Mouse (Mus musculus) induced T-regulatory cell, adult 2 months (primary cell): ENCODE measurements around the gene Syn2.

Experiments used
- DNase-seq: peaks from one replicate; pipeline ENCODE4 v3.0.0-alpha.2; 2012; ENCODE audit warnings: low read depth

The Syn2 gene

DNA sequence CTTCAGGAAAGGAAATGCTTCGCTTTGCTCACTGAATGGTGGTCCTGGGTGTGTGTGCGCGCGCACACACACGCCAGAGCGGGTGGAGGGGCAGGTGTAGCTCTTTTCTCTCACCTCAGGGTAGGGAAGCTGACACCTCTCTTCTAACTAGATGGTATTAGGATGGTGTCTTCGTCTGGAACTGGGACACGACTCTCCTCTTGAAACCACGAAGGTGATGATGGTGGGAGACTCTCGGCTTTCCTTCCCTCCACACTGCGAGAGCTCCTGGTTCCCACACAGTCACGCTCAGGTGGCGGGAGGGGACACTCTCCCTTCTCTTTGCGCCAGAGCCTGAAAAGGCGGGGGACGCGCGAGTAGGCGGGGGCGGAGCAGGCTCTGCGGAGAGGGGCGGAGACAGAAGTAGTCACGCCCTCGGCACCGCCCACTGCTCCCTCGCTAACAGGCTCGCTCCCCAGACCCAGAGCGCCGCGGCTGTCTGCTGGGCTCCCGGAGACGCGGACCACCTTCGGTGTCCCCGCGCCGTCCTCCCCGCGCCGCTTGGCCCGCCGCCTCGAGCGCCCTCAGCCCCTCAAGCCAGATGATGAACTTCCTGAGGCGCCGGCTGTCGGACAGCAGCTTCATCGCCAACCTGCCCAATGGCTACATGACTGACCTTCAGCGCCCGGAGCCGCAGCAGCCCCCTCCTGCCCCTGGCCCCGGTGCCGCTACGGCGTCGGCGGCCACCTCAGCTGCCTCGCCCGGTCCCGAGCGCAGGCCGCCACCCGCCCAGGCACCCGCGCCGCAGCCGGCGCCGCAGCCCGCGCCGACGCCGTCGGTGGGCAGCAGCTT, at the start of gene Syn2:
TSS of gene Syn2 (plus strand) at position 402 of the 831 bp plus-strand sequence.
- DNase-seq: peak; percentile 72

DNA sequence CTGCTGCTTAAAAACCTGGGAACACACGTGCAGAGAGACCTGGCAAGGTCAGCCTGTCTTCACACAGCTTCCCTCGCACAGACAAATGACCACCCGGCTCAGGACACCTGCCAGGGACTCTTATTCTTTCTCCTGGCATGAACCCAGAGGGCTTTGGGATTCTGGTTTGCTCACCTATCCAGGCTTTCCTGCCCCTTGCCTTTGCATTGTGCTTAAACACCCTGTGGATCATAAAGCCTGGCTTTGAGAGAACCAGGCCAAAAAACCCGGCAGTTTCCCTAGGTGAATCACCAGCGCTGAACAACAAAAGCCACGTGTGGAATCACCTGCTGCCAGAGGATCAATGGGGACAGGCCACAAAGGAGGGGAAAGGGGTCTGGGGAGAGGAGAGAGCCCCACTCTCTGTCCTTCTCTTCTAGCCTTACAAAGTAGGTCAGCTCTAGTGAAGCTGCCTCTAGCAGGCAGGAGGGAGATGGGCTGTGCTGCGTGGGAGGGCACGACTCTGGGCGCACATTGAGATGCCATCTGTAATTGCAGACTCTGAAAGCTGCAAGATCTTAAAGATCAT, 49.3 kb upstream of the Syn2 start:
- no peak for DNase-seq

DNA sequence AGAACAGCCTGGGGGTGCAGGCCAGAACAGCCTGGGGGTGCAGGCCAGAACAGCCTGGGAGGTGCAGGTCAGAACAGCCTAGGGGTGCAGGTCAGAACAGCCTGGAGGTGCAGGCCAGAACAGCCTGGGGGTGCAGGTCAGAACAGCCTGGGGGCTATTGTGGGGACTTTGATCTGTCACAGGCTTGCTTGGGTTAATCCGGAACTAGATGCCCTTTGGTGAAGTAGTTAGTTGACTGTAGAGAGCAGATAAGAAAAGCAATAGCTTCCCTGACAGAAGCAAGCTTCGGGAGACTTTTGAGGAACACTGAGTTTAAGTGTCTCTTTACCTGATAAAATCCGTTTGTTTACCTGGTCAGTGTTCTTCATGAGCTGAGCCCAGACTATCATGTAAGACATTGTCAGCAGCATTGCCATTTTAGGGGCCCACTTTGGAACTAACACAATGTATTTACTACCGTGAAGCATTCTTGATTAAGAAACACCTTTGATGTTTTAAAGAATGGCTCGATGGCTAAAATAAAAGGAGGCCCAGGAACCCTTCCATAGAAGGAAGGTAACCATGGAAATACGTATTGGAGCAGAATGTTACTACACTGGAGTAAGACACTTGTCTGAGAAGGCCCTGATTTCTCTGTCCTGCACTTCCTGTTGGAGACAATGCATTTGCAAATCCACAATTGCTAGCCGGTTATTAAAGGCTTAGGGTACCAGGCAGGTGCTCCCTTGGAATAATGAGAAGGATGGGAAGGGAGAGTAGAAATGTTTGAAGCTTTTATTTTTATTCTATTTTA, 46.2 kb upstream of the Syn2 start:
- no peak for DNase-seq

- no peak for DNase-seq
Measured at GRCm38 (mm10) chr6:115091737-115092136, 43.0 kb upstream of the Syn2 start.

- DNase-seq: no peak
Measured at GRCm38 (mm10) chr6:115102542-115102941, 32.2 kb upstream of the Syn2 start.

- no peak for DNase-seq
Measured at GRCm38 (mm10) chr6:115111426-115111825, 23.3 kb upstream of the Syn2 start.

- no peak for DNase-seq
Measured at GRCm38 (mm10) chr6:115122181-115122580, 12.5 kb upstream of the Syn2 start.

GRCm38 (mm10) chr6:115123262-115124201, 11.2 kb upstream of the Syn2 start:
- DNase-seq: peak; percentile 66

GRCm38 (mm10) chr6:115124675-115125357, 9.9 kb upstream of the Syn2 start:
- DNase-seq: no peak

- no peak for DNase-seq
Measured at GRCm38 (mm10) chr6:115125358-115125720, 9.4 kb upstream of the Syn2 start.

GRCm38 (mm10) chr6:115126232-115126785, 8.4 kb upstream of the Syn2 start:
- peak; percentile 18 for DNase-seq

- DNase-seq: no peak
Measured at GRCm38 (mm10) chr6:115126851-115127250, 7.9 kb upstream of the Syn2 start.

- DNase-seq: peak; percentile 27
Measured at GRCm38 (mm10) chr6:115127255-115127824, 7.4 kb upstream of the Syn2 start.

GRCm38 (mm10) chr6:115135332-115135649, 589 bp downstream of the Syn2 start:
- DNase-seq: no peak

DNA sequence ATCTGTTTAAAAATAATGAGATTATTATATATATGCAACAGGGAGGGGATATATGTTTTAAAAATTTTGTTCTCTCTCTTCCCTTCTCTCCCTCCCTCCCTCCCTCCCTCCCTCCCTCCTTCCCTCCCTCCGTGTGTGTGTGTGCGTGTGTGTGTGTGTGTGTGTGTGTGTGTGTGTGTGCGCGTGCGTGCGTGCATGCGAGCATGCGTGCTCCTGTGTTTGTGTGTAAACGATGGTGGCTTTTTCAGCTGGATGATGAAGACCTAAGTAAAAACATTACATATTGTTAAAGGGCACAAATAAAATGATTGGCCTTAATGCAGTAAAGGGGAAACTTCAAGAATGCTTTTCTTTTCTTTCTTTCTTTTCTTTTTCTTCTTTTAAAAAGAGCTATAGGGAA, 1.5 kb downstream of the Syn2 start:
- no peak for DNase-seq

DNA sequence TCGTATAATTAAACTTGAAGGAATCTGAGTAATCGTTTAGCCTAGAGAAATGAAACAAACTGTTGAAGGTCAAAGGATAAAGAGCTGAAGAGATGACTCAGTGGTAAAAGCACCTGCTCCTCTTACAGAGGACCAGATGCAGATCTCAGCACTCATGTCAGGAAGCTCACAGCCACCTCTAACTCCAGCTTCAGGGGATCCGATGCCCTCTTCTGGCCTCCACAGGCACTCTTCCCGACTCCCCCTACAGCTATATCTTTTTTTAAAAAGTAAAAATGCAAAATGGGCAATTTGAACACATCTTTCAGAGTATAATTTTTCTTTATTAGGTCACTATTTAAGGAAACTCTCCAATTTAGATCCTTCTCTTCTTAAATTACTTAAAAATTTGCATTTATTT, 6.7 kb downstream of the Syn2 start:
- DNase-seq: no peak

DNA sequence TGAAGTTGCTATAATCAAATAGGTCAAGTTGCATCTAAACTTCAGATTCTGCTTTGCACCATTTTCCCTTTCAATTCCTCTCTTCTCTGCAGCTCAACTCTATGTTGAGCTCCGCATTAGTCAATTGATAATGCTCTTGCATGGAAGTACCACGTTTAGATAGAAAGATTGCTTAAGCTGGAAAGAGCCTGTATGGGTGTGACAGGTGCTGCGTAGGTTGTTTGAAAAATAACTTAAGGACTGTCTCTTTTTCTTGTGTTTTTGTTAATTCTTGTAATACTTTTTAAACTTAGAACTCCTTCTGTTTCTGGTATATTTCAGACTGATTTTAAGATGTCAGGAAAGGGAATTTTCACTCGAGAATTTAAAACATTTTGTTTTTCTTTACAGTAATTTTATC, 26.5 kb downstream of the Syn2 start:
- no peak for DNase-seq

DNA sequence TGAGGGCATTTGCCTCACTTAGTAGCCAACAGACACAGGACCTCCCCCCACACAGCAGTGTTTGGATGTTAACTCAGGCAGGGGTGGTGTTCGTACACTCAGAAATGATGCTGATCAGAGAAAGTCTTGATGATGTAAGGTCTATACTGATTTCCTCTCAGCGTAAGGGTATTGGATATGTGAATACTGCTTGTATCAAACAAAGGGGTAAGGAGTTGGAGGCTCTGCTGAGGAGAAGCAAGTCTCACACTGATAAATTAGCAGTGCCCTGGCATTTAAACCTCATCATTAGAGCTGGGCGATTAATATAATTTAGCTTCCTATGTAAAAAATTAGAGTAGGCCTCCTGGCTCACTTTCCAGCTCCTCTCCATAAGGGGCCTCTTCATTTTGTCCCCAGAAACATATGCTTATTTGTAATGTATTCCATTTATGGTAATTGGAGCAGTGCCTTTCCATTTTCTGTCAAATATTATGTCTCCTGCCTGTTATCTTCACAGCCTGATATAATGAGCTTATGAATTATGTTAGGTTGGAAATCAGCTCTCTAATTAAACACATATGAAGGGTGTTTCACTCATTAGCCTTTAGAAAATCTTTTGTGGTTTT, 31.3 kb downstream of the Syn2 start:
- no peak for DNase-seq

DNA sequence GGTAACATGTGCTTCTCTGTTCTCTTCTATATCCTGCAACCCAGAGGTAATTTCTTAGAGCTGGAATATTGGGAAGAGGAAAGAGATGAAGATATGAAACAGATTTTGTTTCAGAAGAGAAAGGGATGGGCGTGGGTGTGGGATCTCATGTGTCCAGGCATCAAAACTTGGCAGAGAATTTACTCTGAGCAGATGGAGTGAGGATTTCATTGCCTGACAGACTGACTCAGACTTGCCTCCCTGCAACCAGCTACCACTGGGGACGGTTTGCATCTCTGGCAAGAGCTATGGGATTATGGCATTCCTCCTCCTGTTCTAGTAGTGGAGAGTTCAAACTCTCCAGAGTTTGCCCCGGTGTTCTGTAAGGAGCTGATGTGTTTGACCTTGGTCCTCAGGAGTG, 34.2 kb downstream of the Syn2 start:
- no peak for DNase-seq

GRCm38 (mm10) chr6:115169518-115169917, 34.8 kb downstream of the Syn2 start:
- DNase-seq: no peak
